Mouse (Mus musculus): Measurements from ENCODE around the gene Gm20683. TPM values are rescaled to one million over a fixed set of nuclear protein-coding genes. Genes with fewer than 3 reads are reported as not detected.
"Not testable (repeated sequence)": the region's sequence is repeated elsewhere in the genome, so short reads cannot be mapped to it uniquely, and the experiment has no call there.

Gene Gm20683
- polyA plus RNA-seq, 1 experiment from 2014 or later, result 1.4 TPM

DNA sequence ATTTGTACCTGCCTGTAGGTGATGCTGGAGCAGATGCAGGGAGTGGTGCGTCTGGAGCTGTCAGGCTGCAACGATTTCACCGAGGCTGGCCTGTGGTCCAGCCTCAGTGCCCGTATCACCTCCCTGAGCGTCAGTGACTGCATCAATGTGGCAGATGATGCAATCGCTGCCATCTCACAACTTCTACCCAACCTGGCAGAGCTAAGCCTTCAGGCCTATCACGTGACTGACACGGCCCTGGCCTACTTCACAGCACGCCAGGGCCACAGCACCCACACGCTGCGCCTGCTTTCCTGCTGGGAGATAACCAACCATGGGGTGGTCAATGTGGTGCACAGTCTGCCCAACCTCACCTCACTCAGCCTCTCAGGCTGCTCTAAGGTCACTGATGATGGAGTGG lies 23.9 kb downstream of the Gm20683 start:
- no peaks in the 10 kb centered on the region for H3K9me3 ChIP-seq (ENCODE audit: control insufficient read depth, low read length)
- WGBS, result 81% methylated on average over 11 of the region's 11 CpGs
- H3K4me1 ChIP-seq (ENCODE audit: control insufficient read depth, insufficient read depth, low read length), result peaks cover 3% of the 10 kb centered on the region; the same call in 1 of the 2 replicates
- H3K4me3 ChIP-seq (ENCODE audit: low read depth, low read length), result no peak overlapping the region
- DNase-seq (ENCODE audit: low spot score) (no peak), ATAC-seq (ENCODE audit: low read depth) (no peak)
- no peaks in the 10 kb centered on the region for H3K36me3 ChIP-seq (ENCODE audit: control insufficient read depth, insufficient read depth, low read length)
- H3K27ac ChIP-seq (replicated peaks; ENCODE audit: low read depth, low read length), result no peak overlapping the region
- H3K27me3 ChIP-seq (replicated peaks; ENCODE audit: control insufficient read depth, insufficient read depth, low read length), result peaks cover 37% of the 10 kb centered on the region
- H3K9ac ChIP-seq (ENCODE audit: low read depth, low read length), result no peak overlapping the region
- H3K4me2 ChIP-seq (ENCODE audit: low read depth, low read length), result no peak overlapping the region

DNA sequence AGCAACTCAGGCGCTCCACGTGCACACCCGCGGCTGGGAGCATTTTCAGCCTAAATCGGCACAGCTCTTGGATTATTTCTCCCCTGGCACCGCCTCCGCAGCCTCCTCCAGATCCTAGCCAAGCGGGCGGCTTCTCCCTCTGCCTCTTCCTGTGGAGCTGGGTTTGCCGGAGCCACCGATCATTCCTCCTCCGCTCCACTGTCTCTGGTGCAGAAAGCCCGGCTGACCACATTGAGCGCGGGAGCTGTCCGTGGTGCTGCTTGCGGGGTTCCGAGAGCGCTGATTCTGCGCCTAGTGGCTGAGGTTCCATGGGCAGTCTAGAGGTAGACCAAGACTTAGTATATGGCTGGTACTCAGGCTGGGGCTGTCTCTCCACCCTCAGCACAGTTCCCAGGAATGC lies 28.1 kb downstream of the Gm20683 start:
- peak; percentile 31; the same call in 1 of the 2 replicates for ATAC-seq (ENCODE audit: low read depth)
- no peak overlapping the region for H3K27ac ChIP-seq (replicated peaks; ENCODE audit: low read depth, low read length)
- H3K4me1 ChIP-seq (ENCODE audit: control insufficient read depth, insufficient read depth, low read length), result peaks cover 8% of the 10 kb centered on the region; the same call in 1 of the 2 replicates
- H3K36me3 ChIP-seq (ENCODE audit: control insufficient read depth, insufficient read depth, low read length), result no peaks in the 10 kb centered on the region
- 2% methylated on average over 20 of the region's 20 CpGs for WGBS
- no peaks in the 10 kb centered on the region for H3K9me3 ChIP-seq (ENCODE audit: control insufficient read depth, low read length)
- H3K4me2 ChIP-seq (ENCODE audit: low read depth, low read length), result 0 out of 2 replicates have a peak overlapping the region, but pooled peaks have one; percentile 26
- H3K9ac ChIP-seq (ENCODE audit: low read depth, low read length), result no peak overlapping the region
- peaks cover 34% of the 10 kb centered on the region for H3K27me3 ChIP-seq (replicated peaks; ENCODE audit: control insufficient read depth, insufficient read depth, low read length)
- DNase-seq (ENCODE audit: low spot score), result peak; percentile 88
- H3K4me3 ChIP-seq (ENCODE audit: low read depth, low read length), result no peak overlapping the region

GRCm38 (mm10) chr17:25810890-25811289 lies 30.7 kb downstream of the Gm20683 start:
- Histone ChIP-seq H3K4me1 (ENCODE audit: control insufficient read depth, insufficient read depth, low read length) (peaks cover 8% of the 10 kb centered on the region; the same call in 1 of the 2 replicates), H3K9ac (ENCODE audit: low read depth, low read length) (no peak overlapping the region), H3K4me3 (ENCODE audit: low read depth, low read length) (no peak overlapping the region), H3K36me3 (ENCODE audit: control insufficient read depth, insufficient read depth, low read length) (no peaks in the 10 kb centered on the region), H3K27me3 (replicated peaks; ENCODE audit: control insufficient read depth, insufficient read depth, low read length) (peaks cover 32% of the 10 kb centered on the region), H3K27ac (replicated peaks; ENCODE audit: low read depth, low read length) (no peak overlapping the region), H3K4me2 (ENCODE audit: low read depth, low read length) (no peak overlapping the region), H3K9me3 (ENCODE audit: control insufficient read depth, low read length) (no peaks in the 10 kb centered on the region)
- ATAC-seq (ENCODE audit: low read depth) (no peak), DNase-seq (ENCODE audit: low spot score) (no peak)
- WGBS, result 74% methylated on average over 4 of the region's 4 CpGs

DNA sequence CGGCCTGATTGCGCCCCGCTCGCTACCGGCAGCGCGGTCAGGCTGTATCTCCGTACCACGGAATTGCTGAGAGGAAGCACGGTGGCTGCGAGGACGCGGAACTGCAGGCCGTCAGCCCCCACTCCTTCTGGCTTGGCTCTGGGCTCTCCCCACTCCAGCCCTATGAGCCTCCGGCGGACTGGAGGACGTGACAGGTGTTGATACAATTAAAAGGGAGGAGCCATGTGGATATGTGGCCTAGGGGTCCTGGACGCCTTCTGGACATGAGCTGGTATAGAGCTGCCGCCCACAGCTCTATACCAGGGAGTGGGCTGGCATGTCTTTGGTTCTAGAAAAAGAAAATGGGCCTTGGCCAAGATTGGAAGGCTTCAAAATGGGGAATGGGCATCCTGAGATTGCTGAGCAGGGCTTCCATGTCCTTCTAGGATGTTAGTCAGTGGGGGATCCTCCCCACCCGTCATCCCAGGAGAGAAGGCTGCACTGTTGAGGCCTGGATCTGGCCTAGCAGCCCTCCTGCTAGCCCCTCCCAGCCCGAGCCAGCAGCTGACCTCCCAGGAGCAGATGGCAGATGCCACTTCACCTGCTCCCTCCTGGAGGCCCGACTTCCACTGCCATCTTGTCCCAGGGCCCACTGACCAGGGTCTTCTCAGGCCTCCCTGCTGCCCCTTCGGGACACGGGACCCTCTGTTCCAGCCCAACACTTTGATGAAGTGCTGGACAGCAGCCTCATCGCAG lies 31.8 kb downstream of the Gm20683 start:
- no peaks in the 10 kb centered on the region for H3K36me3 ChIP-seq (ENCODE audit: control insufficient read depth, insufficient read depth, low read length)
- H3K27me3 ChIP-seq (replicated peaks; ENCODE audit: control insufficient read depth, insufficient read depth, low read length), result peaks cover 32% of the 10 kb centered on the region
- peak overlapping the region; percentile 69 for H3K4me3 ChIP-seq (ENCODE audit: low read depth, low read length)
- peaks cover 8% of the 10 kb centered on the region; the same call in 1 of the 2 replicates for H3K4me1 ChIP-seq (ENCODE audit: control insufficient read depth, insufficient read depth, low read length)
- DNase-seq (ENCODE audit: low spot score) (peak; percentile 11), ATAC-seq (ENCODE audit: low read depth) (peak; percentile 14; the same call in 1 of the 2 replicates)
- H3K27ac ChIP-seq (replicated peaks; ENCODE audit: low read depth, low read length), result peak overlapping the region; percentile 44; the same call in 1 of the 2 replicates
- no peaks in the 10 kb centered on the region for H3K9me3 ChIP-seq (ENCODE audit: control insufficient read depth, low read length)
- H3K9ac ChIP-seq (ENCODE audit: low read depth, low read length), result peak overlapping the region; percentile 73
- WGBS, result 14% methylated on average over 16 of the region's 25 CpGs
- peak overlapping the region; percentile 93 for H3K4me2 ChIP-seq (ENCODE audit: low read depth, low read length)

DNA sequence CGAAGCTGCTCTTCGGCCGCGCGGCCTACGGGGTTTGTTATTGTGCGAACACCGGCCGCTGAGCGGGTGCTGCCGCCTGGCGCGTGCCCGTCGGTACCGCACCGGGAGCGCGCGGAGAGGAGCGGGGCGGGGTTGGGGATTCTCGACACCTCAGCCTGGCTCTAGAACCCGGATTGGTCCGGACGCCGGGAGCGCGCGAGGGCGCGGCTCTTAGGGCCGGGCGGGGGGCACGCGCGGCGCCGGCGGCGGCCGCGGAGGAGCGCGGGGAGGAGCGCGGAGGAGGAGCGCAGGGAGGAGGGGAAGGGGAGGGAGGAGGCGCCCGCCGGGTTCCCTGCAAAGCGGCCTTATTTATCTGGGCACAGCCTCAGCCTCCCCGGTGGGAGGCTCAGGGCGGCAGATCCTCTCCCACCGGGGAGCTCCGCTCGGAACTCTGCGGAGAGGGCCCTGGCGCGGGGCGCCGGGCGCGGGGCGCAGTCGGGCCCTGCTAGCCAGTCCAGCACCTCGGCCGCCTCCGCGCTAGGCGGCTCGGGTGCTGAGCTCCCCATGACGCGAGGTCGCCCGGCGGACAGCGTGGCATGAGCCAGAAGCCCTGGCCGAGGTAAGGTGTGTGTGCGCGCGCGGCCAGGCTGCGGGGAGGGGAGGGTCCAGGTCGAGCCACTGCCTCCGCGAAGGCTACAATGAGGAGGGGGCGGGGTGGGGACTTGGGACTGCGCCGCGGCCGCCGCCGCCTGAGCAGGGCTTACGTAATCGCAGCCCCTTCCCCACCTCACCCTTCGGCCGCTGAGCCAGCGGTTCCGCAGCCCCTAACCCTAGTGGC lies 32.6 kb downstream of the Gm20683 start, which contains the start of gene Fbxl16:
Gene Fbxl16, plus strand, starts transcription at position 297 of the 817 bp plus-strand sequence.
- peak within 1 kb of the TSS; percentile 93 for H3K4me2 ChIP-seq (ENCODE audit: low read depth, low read length)
- H3K9ac ChIP-seq (ENCODE audit: low read depth, low read length), result peak within 1 kb of the TSS; percentile 73
- WGBS, result 0% methylated on average over 15 of the region's 100 CpGs
- peaks cover 32% of the 10 kb centered on the region for H3K27me3 ChIP-seq (replicated peaks; ENCODE audit: control insufficient read depth, insufficient read depth, low read length)
- ATAC-seq (ENCODE audit: low read depth), result peak; percentile 85
- H3K9me3 ChIP-seq (ENCODE audit: control insufficient read depth, low read length), result no peaks in the 10 kb centered on the region
- no peaks in the 10 kb centered on the region for H3K36me3 ChIP-seq (ENCODE audit: control insufficient read depth, insufficient read depth, low read length)
- DNase-seq (ENCODE audit: low spot score), result peak; percentile 93
- H3K4me1 ChIP-seq (ENCODE audit: control insufficient read depth, insufficient read depth, low read length), result peaks cover 8% of the 10 kb centered on the region; the same call in 1 of the 2 replicates
- H3K27ac ChIP-seq (replicated peaks; ENCODE audit: low read depth, low read length), result peak within 1 kb of the TSS; percentile 44; the same call in 1 of the 2 replicates
- peak within 1 kb of the TSS; percentile 69 for H3K4me3 ChIP-seq (ENCODE audit: low read depth, low read length)

GRCm38 (mm10) chr17:25808028-25808427 lies 33.5 kb downstream of the Gm20683 start:
- H3K27ac ChIP-seq (replicated peaks; ENCODE audit: low read depth, low read length), result no peak overlapping the region
- H3K9ac ChIP-seq (ENCODE audit: low read depth, low read length), result peak overlapping the region; percentile 73; the same call in 1 of the 2 replicates
- H3K36me3 ChIP-seq (ENCODE audit: control insufficient read depth, insufficient read depth, low read length), result no peaks in the 10 kb centered on the region
- H3K9me3 ChIP-seq (ENCODE audit: control insufficient read depth, low read length), result no peaks in the 10 kb centered on the region
- H3K27me3 ChIP-seq (replicated peaks; ENCODE audit: control insufficient read depth, insufficient read depth, low read length), result peaks cover 32% of the 10 kb centered on the region
- no peak for ATAC-seq (ENCODE audit: low read depth)
- H3K4me1 ChIP-seq (ENCODE audit: control insufficient read depth, insufficient read depth, low read length), result 0 out of 2 replicates have a peak, but pooled peaks cover 5% of the 10 kb centered on the region
- WGBS, result 40% methylated on average over 5 of the region's 5 CpGs
- no peak for DNase-seq (ENCODE audit: low spot score)
- H3K4me3 ChIP-seq (ENCODE audit: low read depth, low read length), result peak overlapping the region; percentile 69
- peak overlapping the region; percentile 93 for H3K4me2 ChIP-seq (ENCODE audit: low read depth, low read length)

- H3K4me3 ChIP-seq (ENCODE audit: low read depth, low read length); ATAC-seq (ENCODE audit: low read depth); H3K4me2 ChIP-seq (ENCODE audit: low read depth, low read length); H3K27ac ChIP-seq (replicated peaks; ENCODE audit: low read depth, low read length); H3K9me3 ChIP-seq (ENCODE audit: control insufficient read depth, low read length); H3K9ac ChIP-seq (ENCODE audit: low read depth, low read length); H3K4me1 ChIP-seq (ENCODE audit: control insufficient read depth, insufficient read depth, low read length); DNase-seq (ENCODE audit: low spot score); H3K36me3 ChIP-seq (ENCODE audit: control insufficient read depth, insufficient read depth, low read length): not testable (repeated sequence)
- WGBS, result 53% methylated on average over 2 of the region's 2 CpGs
- peaks cover 32% of the 10 kb centered on the region for H3K27me3 ChIP-seq (replicated peaks; ENCODE audit: control insufficient read depth, insufficient read depth, low read length)
These were observed 34.1 kb downstream of the Gm20683 start for GRCm38 (mm10) chr17:25807452-25807851.

DNA sequence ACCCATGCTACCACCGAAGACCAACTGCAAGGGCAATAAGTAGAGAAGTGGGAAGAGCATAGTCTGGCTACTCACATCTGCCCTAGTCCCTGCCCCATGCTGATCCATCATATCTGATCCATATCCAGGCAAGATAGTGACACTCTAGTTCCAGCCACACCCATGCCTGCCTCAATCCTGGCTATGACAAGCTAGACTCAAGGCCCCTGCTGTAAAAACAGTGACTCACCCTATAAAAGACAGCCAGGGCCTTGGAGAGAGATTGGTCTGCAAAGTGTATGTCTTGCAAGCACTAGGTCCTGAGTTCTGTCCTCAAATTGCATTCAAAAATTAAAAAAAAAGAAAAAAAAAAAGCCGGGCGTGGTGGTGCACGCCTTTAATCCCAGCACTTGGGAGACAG lies 35.1 kb downstream of the Gm20683 start:
- H3K27me3 ChIP-seq (replicated peaks; ENCODE audit: control insufficient read depth, insufficient read depth, low read length), result peaks cover 32% of the 10 kb centered on the region
- WGBS, result 75% methylated on average over 4 of the region's 4 CpGs
- ATAC-seq (ENCODE audit: low read depth), result no peak

More for the DNA sequence above, 35.1 kb downstream of the Gm20683 start:
- Histone ChIP-seq H3K4me1 (ENCODE audit: control insufficient read depth, insufficient read depth, low read length) (0 out of 2 replicates have a peak, but pooled peaks cover 5% of the 10 kb centered on the region), H3K9me3 (ENCODE audit: control insufficient read depth, low read length) (no peaks in the 10 kb centered on the region), H3K36me3 (ENCODE audit: control insufficient read depth, insufficient read depth, low read length) (no peaks in the 10 kb centered on the region), H3K4me2 (ENCODE audit: low read depth, low read length) (no peak overlapping the region), H3K4me3 (ENCODE audit: low read depth, low read length) (no peak overlapping the region), H3K9ac (ENCODE audit: low read depth, low read length) (no peak overlapping the region), H3K27ac (replicated peaks; ENCODE audit: low read depth, low read length) (no peak overlapping the region)
- DNase-seq (ENCODE audit: low spot score), result no peak

Data from embryonic facial prominence, embryonic 14.5 days (tissue).